Mouse (Mus musculus): ENCODE results near the gene Hnrnpk.

GRCm38 (mm10) chr13:58344505-58344904, 58.6 kb downstream of the Hnrnpk start:
- TF ChIP-seq POLR2A (IDR thresholded peaks at IDR 0.05; ENCODE audit: insufficient read depth, low read depth, low read length) (no peak), CTCF (IDR thresholded peaks at IDR 0.05) (no peak)
